Mouse (Mus musculus) MEL (cell line): ENCODE measurements around the gene Pnpla3.

Experiments
- CHD2 ChIP-seq: IDR thresholded peaks from 2 replicates; pipeline ENCODE4 v1.6.1; 2011; ENCODE audit warnings: low read length, improper control_type of control experiment
- CTCF ChIP-seq, 3 experiments: IDR thresholded peaks in 2 of 3; conservative IDR thresholded peaks in 1 of 3; 2 replicates each; pipeline ENCODE4 v1.5.1; 2011 to 2012; ENCODE audit warnings: low read length in 3 of 3, low read depth in 2 of 3, mild to moderate bottlenecking in 2 of 3, improper control_type of control experiment in 1 of 3, inconsistent platforms in 1 of 3, mixed read lengths in 1 of 3, moderate library complexity in 1 of 3; ENCODE audit not compliant: control insufficient read depth in 1 of 3, insufficient read depth in 1 of 3, poor library complexity in 1 of 3, severe bottlenecking in 1 of 3
- ELF1 ChIP-seq: IDR thresholded peaks from 2 replicates; pipeline ENCODE4 v1.6.1; 2014; ENCODE audit warnings: low read depth, mild to moderate bottlenecking, inconsistent platforms, low read length, improper control_type of control experiment, moderate library complexity
- EP300 ChIP-seq, 2 experiments: IDR thresholded peaks; 2 replicates each; pipeline ENCODE4 v1.6.1; 2011; ENCODE audit warnings: improper control_type of control experiment in 2 of 2, low read length in 2 of 2, low read depth in 1 of 2, mild to moderate bottlenecking in 1 of 2
- MAFK ChIP-seq: IDR thresholded peaks from 2 replicates; pipeline ENCODE4 v1.6.1; 2011; ENCODE audit warnings: low read depth, mild to moderate bottlenecking, low read length, improper control_type of control experiment, borderline replicate concordance
- MEF2A ChIP-seq: IDR thresholded peaks from 2 replicates; pipeline ENCODE4 v1.6.1; 2014; ENCODE audit warnings: low read depth, mild to moderate bottlenecking, inconsistent platforms, low read length, improper control_type of control experiment; ENCODE audit not compliant: poor library complexity, insufficient replicate concordance, severe bottlenecking; ENCODE audit errors: extremely low read depth
- POLR2A ChIP-seq, 2 experiments: IDR thresholded peaks; 2 replicates each; pipeline ENCODE4 v1.6.1; 2011 to 2012; ENCODE audit warnings: low read length in 2 of 2, mild to moderate bottlenecking in 2 of 2, control low read depth in 1 of 2, improper control_type of control experiment in 1 of 2, low read depth in 1 of 2, moderate library complexity in 1 of 2; ENCODE audit not compliant: control insufficient read depth in 1 of 2, insufficient read depth in 1 of 2, poor library complexity in 1 of 2
- POLR2AphosphoS5 ChIP-seq: IDR thresholded peaks from 2 replicates; pipeline ENCODE4 v1.6.1; 2012; ENCODE audit warnings: low read depth, borderline replicate concordance, mild to moderate bottlenecking, inconsistent platforms, low read length, moderate library complexity, mixed read lengths
- USF1 ChIP-seq: IDR thresholded peaks from 2 replicates; pipeline ENCODE4 v1.6.1; 2014; ENCODE audit warnings: low read depth, mild to moderate bottlenecking, inconsistent platforms, low read length, improper control_type of control experiment, moderate library complexity
- ZC3H11A ChIP-seq: IDR thresholded peaks from 2 replicates; pipeline ENCODE4 v1.6.1; 2012; ENCODE audit warnings: low read depth, mild to moderate bottlenecking, inconsistent platforms, low read length, improper control_type of control experiment
- ZKSCAN1 ChIP-seq: IDR thresholded peaks from 2 replicates; pipeline ENCODE4 v1.6.1; 2012; ENCODE audit warnings: low read depth, mild to moderate bottlenecking, inconsistent platforms, low read length, improper control_type of control experiment, moderate library complexity
- ZNF384 ChIP-seq: IDR thresholded peaks from 2 replicates; pipeline ENCODE4 v1.6.1; 2012; ENCODE audit warnings: low read depth, mild to moderate bottlenecking, inconsistent platforms, low read length, improper control_type of control experiment

DNA sequence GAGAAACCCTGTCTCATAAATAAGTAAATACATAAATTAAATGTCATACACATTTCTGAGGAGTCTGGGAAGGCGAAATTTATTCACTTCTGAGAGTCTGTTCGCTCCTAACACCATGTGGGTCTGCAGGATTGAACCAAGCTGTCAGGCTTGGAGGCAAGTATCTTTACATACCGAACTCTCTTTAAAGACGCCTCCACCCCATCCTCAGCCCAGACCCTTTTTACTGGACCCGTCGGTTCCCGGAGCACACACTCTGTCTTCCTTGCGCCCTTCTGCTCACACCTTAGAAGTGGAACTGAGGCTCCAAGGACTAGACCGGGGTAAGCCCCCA, 24.1 kb downstream of the Pnpla3 start:
- no peak for TF ChIP-seq CTCF (IDR thresholded peaks at IDR 0.05 in 2 of 3, conservative IDR thresholded peaks at IDR 0.05 in 1 of 3; ENCODE audit: control insufficient read depth in 1 of 3, insufficient read depth in 1 of 3, low read depth in 2 of 3, low read length in 3 of 3, poor library complexity in 1 of 3, severe bottlenecking in 1 of 3)
- TF ChIP-seq USF1 = no peak
- no peak for TF ChIP-seq MEF2A
- no peak for TF ChIP-seq ELF1
- peak in 1 of 2 experiments; percentile 83; a peak in 2 of 4 replicates for TF ChIP-seq POLR2A (IDR thresholded peaks at IDR 0.05; ENCODE audit: control insufficient read depth in 1 of 2, insufficient read depth in 1 of 2, low read depth in 1 of 2, low read length in 2 of 2, poor library complexity in 1 of 2)
- TF ChIP-seq EP300 (IDR thresholded peaks at IDR 0.05; ENCODE audit: low read depth in 1 of 2, low read length in 2 of 2) = no peak
- TF ChIP-seq ZNF384 = no peak
- TF ChIP-seq MAFK = no peak
- no peak for TF ChIP-seq CHD2
- no peak for TF ChIP-seq ZKSCAN1
- no peak for TF ChIP-seq POLR2AphosphoS5
- no peak for TF ChIP-seq ZC3H11A
